Mouse (Mus musculus): ENCODE results near the gene Ets1.

DNA sequence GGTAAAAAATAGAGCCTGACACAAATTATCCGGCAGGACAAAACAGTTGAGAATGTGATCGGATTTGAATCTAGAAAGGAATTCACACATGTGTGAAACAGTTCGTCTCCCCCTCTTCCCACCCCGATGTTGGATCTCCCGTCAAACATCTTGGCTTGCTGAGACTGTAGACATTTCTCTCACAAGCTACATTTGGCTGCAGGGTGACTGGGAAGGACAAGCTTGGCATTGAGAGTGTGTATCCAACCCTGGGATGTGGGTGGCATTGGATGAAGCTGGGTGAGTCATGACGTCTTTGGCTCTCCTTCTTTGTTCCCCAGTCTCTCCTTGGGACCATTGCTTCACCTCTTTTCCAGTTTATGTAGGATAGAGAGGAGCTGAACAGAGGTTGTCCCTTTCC, 16.4 kb upstream of the Ets1 start:
- TF ChIP-seq GATA1 (IDR thresholded peaks at IDR 0.05; ENCODE audit: borderline replicate concordance, low read length) = no peak
- no peak for TF ChIP-seq FLI1 (IDR thresholded peaks at IDR 0.05; ENCODE audit: low read length)
